ENCODE assay signal across 21 mouse cellular contexts in genomic region chr1:153010353-153011351, GRCm38 (mm10). TPM values are rescaled to one million over a fixed set of nuclear protein-coding genes. Genes with fewer than 3 reads are reported as not detected.
DNase-seq lines count a peak whose midpoint lies in the region; ATAC-seq and TF ChIP-seq lines count a peak whose summit lies in the region.
"Had no signal": no experiment of that assay in that cellular context is flagged by ENCODE, and none has a peak within 500 bp of the region (broad histone marks: within the 10 kb centered on the region; RNA-seq: fewer than 3 reads in every experiment).

No protein-coding gene starts in this region.

- ATAC-seq in hindbrain, postnatal 0 days = no peak
- no peak for ATAC-seq in hindbrain, embryonic 12.5 days (ENCODE audit: low FRiP score)
- 0 out of 2 replicates have a peak, but pooled peaks have one; percentile 52 for ATAC-seq in megakaryocyte, adult 5-6 weeks (ENCODE audit: poor library complexity, severe bottlenecking)
- ATAC-seq in forebrain, embryonic 13.5 days = no peak
- no peak for ATAC-seq in megakaryocyte-erythroid progenitor cell, adult 5-6 weeks (replicated peaks; ENCODE audit: low FRiP score, low TSS enrichment, poor library complexity, severe bottlenecking)

- peaks cover 31% of the 10 kb centered on the region for H3K4me1 ChIP-seq in hindbrain, postnatal 0 days (ENCODE audit: insufficient read depth, low read length)
- peaks cover 23% of the 10 kb centered on the region for H3K4me1 ChIP-seq in hindbrain, embryonic 12.5 days
- peaks cover 32% of the 10 kb centered on the region in 2 experiments for H3K4me1 ChIP-seq in ES-E14 (ENCODE audit: control insufficient read depth in 2 of 2, insufficient read depth in 2 of 2, low read length in 2 of 2, poor library complexity in 1 of 2)
- H3K4me1 ChIP-seq in forebrain, embryonic 13.5 days = peaks cover 26% of the 10 kb centered on the region
- peaks cover 23% of the 10 kb centered on the region for H3K4me1 ChIP-seq in forebrain, embryonic 10.5 days

- 76% methylated on average over 13 of the region's 13 CpGs for WGBS in hindbrain, postnatal 0 days
- 81% methylated on average over 13 of the region's 13 CpGs for WGBS in hindbrain, embryonic 12.5 days
- WGBS in forebrain, embryonic 13.5 days = 77% methylated on average over 13 of the region's 13 CpGs
- WGBS in forebrain, embryonic 10.5 days = 80% methylated on average over 13 of the region's 13 CpGs

- DNase-seq in hindbrain, postnatal 0 days (ENCODE audit: low spot score) = no peak
- peak; percentile 11 for DNase-seq in 416B (ENCODE audit: low read depth)
- no peak for DNase-seq in ES-E14 (ENCODE audit: low read depth, low spot score)
- no peak for DNase-seq in forebrain, embryonic 10.5 days (ENCODE audit: extremely low spot score, low spot score)
- DNase-seq: adrenal gland, adult 2 months; heart, adult 18-20 months; kidney, adult 2 months; kidney, postnatal 14 days had no signal

- H3K4me2 ChIP-seq in hindbrain, postnatal 0 days (ENCODE audit: low read depth, low read length) = no peak overlapping the region
- H3K4me2 ChIP-seq in hindbrain, embryonic 12.5 days (replicated peaks) = no peak overlapping the region
- H3K4me2 ChIP-seq in forebrain, embryonic 13.5 days = no peak overlapping the region
- H3K4me2 ChIP-seq: embryonic facial prominence, embryonic 13.5 days; forebrain, embryonic 12.5 days; heart, embryonic 15.5 days; limb, embryonic 13.5 days; stomach, embryonic 15.5 days had no signal

- TF ChIP-seq CTCF in hindbrain, postnatal 0 days (IDR thresholded peaks at IDR 0.05; ENCODE audit: low read depth) = no peak

- H3K27me3 ChIP-seq in hindbrain, postnatal 0 days (ENCODE audit: insufficient read depth, low read length) = no peaks in the 10 kb centered on the region
- H3K27me3 ChIP-seq in hindbrain, embryonic 12.5 days = no peaks in the 10 kb centered on the region
- H3K27me3 ChIP-seq in forebrain, embryonic 13.5 days = peaks cover 31% of the 10 kb centered on the region; the same call in 1 of the 2 replicates
- peaks cover 52% of the 10 kb centered on the region for H3K27me3 ChIP-seq in forebrain, embryonic 10.5 days (ENCODE audit: poor library complexity, severe bottlenecking)
- H3K27me3 ChIP-seq: CH12.LX; embryonic facial prominence, embryonic 13.5 days; heart, embryonic 15.5 days; limb, embryonic 13.5 days; stomach, embryonic 15.5 days had no signal

- no peak overlapping the region for H3K9ac ChIP-seq in hindbrain, postnatal 0 days (replicated peaks; ENCODE audit: low read length)
- no peak overlapping the region for H3K9ac ChIP-seq in hindbrain, embryonic 12.5 days
- peak overlapping the region; percentile 40 for H3K9ac ChIP-seq in ES-E14 (ENCODE audit: insufficient read depth, low read depth, low read length, poor library complexity, severe bottlenecking)
- H3K9ac ChIP-seq in forebrain, embryonic 13.5 days = no peak overlapping the region
- H3K9ac ChIP-seq: embryonic facial prominence, embryonic 13.5 days; forebrain, embryonic 12.5 days; heart, embryonic 15.5 days; limb, embryonic 13.5 days; liver, embryonic 14.5 days; stomach, embryonic 15.5 days had no signal

- peak overlapping the region; percentile 51; the same call in 1 of the 2 replicates for H3K27ac ChIP-seq in hindbrain, postnatal 0 days
- H3K27ac ChIP-seq in hindbrain, embryonic 12.5 days = no peak overlapping the region
- peak overlapping the region; percentile 98 for H3K27ac ChIP-seq in ES-E14 (ENCODE audit: insufficient read depth, low read depth, low read length, poor library complexity, severe bottlenecking)
- H3K27ac ChIP-seq in forebrain, embryonic 13.5 days = no peak overlapping the region
- no peak overlapping the region for H3K27ac ChIP-seq in forebrain, embryonic 10.5 days
- H3K27ac ChIP-seq: embryonic facial prominence, embryonic 13.5 days; forebrain, embryonic 12.5 days; heart, embryonic 15.5 days; limb, embryonic 13.5 days; liver, embryonic 14.5 days; midbrain, embryonic 10.5 days; stomach, embryonic 15.5 days had no signal

- no peak overlapping the region for H3K4me3 ChIP-seq in hindbrain, postnatal 0 days (ENCODE audit: low read length)
- no peak overlapping the region for H3K4me3 ChIP-seq in hindbrain, embryonic 12.5 days
- H3K4me3 ChIP-seq in ES-E14 (ENCODE audit: insufficient read depth in 1 of 2, low read depth in 1 of 2, low read length in 2 of 2, poor library complexity in 1 of 2, severe bottlenecking in 1 of 2) = peak overlapping the region; percentile 2 to 9; a peak in 3 of 4 replicates
- H3K4me3 ChIP-seq in forebrain, embryonic 13.5 days = no peak overlapping the region
- no peak overlapping the region for H3K4me3 ChIP-seq in forebrain, embryonic 10.5 days
- H3K4me3 ChIP-seq: embryonic facial prominence, embryonic 13.5 days; forebrain, embryonic 12.5 days; heart, embryonic 15.5 days; limb, embryonic 13.5 days; midbrain, embryonic 10.5 days; stomach, embryonic 15.5 days had no signal

- no peaks in the 10 kb centered on the region for H3K9me3 ChIP-seq in hindbrain, postnatal 0 days (ENCODE audit: low read length)
- H3K9me3 ChIP-seq in hindbrain, embryonic 12.5 days (replicated peaks) = no peaks in the 10 kb centered on the region
- H3K9me3 ChIP-seq in ES-E14 (ENCODE audit: control insufficient read depth, insufficient read depth, low read depth, low read length) = no peaks in the 10 kb centered on the region
- H3K9me3 ChIP-seq in forebrain, embryonic 13.5 days (replicated peaks) = no peaks in the 10 kb centered on the region
- H3K9me3 ChIP-seq in forebrain, embryonic 10.5 days = no peaks in the 10 kb centered on the region
- H3K9me3 ChIP-seq: embryonic facial prominence, embryonic 13.5 days; forebrain, embryonic 12.5 days; heart, embryonic 15.5 days; limb, embryonic 13.5 days; midbrain, embryonic 10.5 days; stomach, embryonic 15.5 days had no signal

- in situ Hi-C loops in ES-E14 (cut with MboI; ENCODE audit: low sequenced_read_pairs in 2 of 2, unreplicated experiment in 2 of 2) = no loop called here

- H3K36me3 ChIP-seq in hindbrain, postnatal 0 days (ENCODE audit: insufficient read depth, low read length) = no peaks in the 10 kb centered on the region
- H3K36me3 ChIP-seq in hindbrain, embryonic 12.5 days = no peaks in the 10 kb centered on the region
- no peaks in the 10 kb centered on the region for H3K36me3 ChIP-seq in ES-E14 (ENCODE audit: control insufficient read depth, insufficient read depth, low read length, poor library complexity, severe bottlenecking)
- no peaks in the 10 kb centered on the region for H3K36me3 ChIP-seq in forebrain, embryonic 13.5 days (ENCODE audit: poor library complexity, severe bottlenecking)
- no peaks in the 10 kb centered on the region for H3K36me3 ChIP-seq in forebrain, embryonic 10.5 days (replicated peaks)
- H3K36me3 ChIP-seq: embryonic facial prominence, embryonic 13.5 days; forebrain, embryonic 12.5 days; heart, embryonic 15.5 days; limb, embryonic 13.5 days; midbrain, embryonic 10.5 days; stomach, embryonic 15.5 days had no signal

TF ChIP-seq in ES-E14, 5 proteins besides CTCF, POLR2A, EP300 and RAD21:
- TF ChIP-seq ZNF384 (IDR thresholded peaks at IDR 0.05; ENCODE audit: low read depth, low read length) (no peak), MAFK (IDR thresholded peaks at IDR 0.05; ENCODE audit: insufficient read depth, low read depth, low read length) (no peak), ZC3H11A (IDR thresholded peaks at IDR 0.05; ENCODE audit: borderline replicate concordance, low read depth, low read length) (no peak), HCFC1 (IDR thresholded peaks at IDR 0.05; ENCODE audit: borderline replicate concordance, insufficient read depth, low read length) (no peak), CHD2 (IDR thresholded peaks at IDR 0.05; ENCODE audit: low read depth, low read length) (no peak)

RNA-seq across cellular contexts. Expression of gene Nmnat2, which starts 55.9 kb away (rescaled TPM):
- total RNA-seq in hindbrain, postnatal 0 days (2014; rRNA removed) = 120 and 121 TPM in 2 replicates
- 58.0 and 70.5 TPM in 2 replicates for polyA plus RNA-seq in hindbrain, postnatal 0 days (2015; fragmentation: Nextera tagmentation; extraction: Ambion mirVana)
- 37.7 and 39.7 TPM in 2 replicates for polyA plus RNA-seq in hindbrain, embryonic 12.5 days (2016; fragmentation: Nextera tagmentation; extraction: Ambion mirVana)
- 15.0 and 24.8 TPM in 2 replicates for total RNA-seq in ES-E14 (2012; rRNA removed)
- total RNA-seq in megakaryocyte, adult 5-6 weeks (2015) = not detected in 2 replicates
- total RNA-seq in megakaryocyte, adult 5-6 weeks (2017) = not detected in 2 replicates
- 38.8 and 41.9 TPM in 2 replicates for polyA plus RNA-seq in forebrain, embryonic 13.5 days (2015; fragmentation: Nextera tagmentation; extraction: Ambion mirVana)
- 0.24 and 1.1 TPM in 2 replicates for total RNA-seq in megakaryocyte-erythroid progenitor cell, adult 5-6 weeks (2014; fragmentation: Nextera tagmentation)
- 0.65 and 1.5 TPM in 2 replicates for total RNA-seq in megakaryocyte-erythroid progenitor cell, adult 5-6 weeks (2017)
- 8.0 and 8.7 TPM in 2 replicates for polyA plus RNA-seq in forebrain, embryonic 10.5 days (2016; fragmentation: Nextera tagmentation; extraction: Ambion mirVana)
- total RNA-seq: hematopoietic stem cell, adult 5-6 weeks had no signal

Comparison
In these comparisons a context has a peak if more than half of its experiments do, and no peak if none do; other contexts are left out.
1. H3K27ac ChIP-seq: peak in hindbrain, postnatal 0 days (single experiment) and ES-E14 (single experiment); none in hindbrain, embryonic 12.5 days (single experiment), forebrain, embryonic 13.5 days (single experiment) and forebrain, embryonic 10.5 days (single experiment).
2. H3K4me3 ChIP-seq: peak in ES-E14 (2 of 2); none in hindbrain, postnatal 0 days (single experiment), hindbrain, embryonic 12.5 days (single experiment), forebrain, embryonic 13.5 days (single experiment) and forebrain, embryonic 10.5 days (single experiment).